Mouse (Mus musculus): ENCODE data around the gene Slc7a11. TPM values are rescaled to one million over a fixed set of nuclear protein-coding genes. Genes with fewer than 3 reads are reported as not detected.

Slc7a11 gene
- polyA plus RNA-seq, 2 experiments = 0.15 TPM

DNA sequence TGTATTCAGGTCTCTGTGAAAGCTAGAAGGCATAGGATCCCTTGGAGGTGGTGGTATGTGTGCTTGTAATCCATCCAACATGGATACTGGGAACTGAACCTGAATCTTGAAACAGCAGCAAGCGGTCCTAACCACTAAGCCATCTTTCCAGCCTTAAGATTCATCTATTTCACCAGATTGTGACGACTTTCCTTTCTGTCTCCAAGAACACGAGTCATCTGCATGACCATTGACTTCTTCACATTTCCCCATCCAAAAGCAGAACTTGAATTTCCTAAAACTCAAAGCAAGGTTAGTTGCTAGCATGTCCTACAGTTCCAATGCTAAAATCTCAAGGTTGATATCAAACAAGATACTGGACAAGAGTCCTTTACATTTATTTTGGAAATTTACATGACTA is 37.5 kb downstream of the Slc7a11 start:
- TF ChIP-seq CTCF (IDR thresholded peaks at IDR 0.05; ENCODE audit: low read depth) (no peak), EP300 (IDR thresholded peaks at IDR 0.05; ENCODE audit: low read depth) (no peak)
- no peaks in the 10 kb centered on the region for H3K27me3 ChIP-seq (ENCODE audit: control insufficient read depth, insufficient read depth, low read length)
- no peak for ATAC-seq (ENCODE audit: insufficient read depth)
- 26% methylated on average over 3 of the region's 3 CpGs for WGBS (ENCODE audit: insufficient replicate concordance)
- H3K4me3 ChIP-seq (ENCODE audit: insufficient read depth in 1 of 2, low read depth in 2 of 2, low read length in 2 of 2) = no peak overlapping the region
- no peak overlapping the region for H3K27ac ChIP-seq
- H3K9ac ChIP-seq (replicated peaks) = no peak overlapping the region
- DNase-seq (ENCODE audit: low read depth in 3 of 3, low spot score in 3 of 3) = no peak
- H3K4me1 ChIP-seq (replicated peaks; ENCODE audit: control insufficient read depth in 2 of 2, insufficient read depth in 2 of 2, low read length in 1 of 2) = no peaks in the 10 kb centered on the region
- H3K36me3 ChIP-seq (replicated peaks; ENCODE audit: control insufficient read depth, insufficient read depth, low read depth) = no peaks in the 10 kb centered on the region
- H3K4me2 ChIP-seq (ENCODE audit: low read depth) = no peak overlapping the region
- no peaks in the 10 kb centered on the region for H3K9me3 ChIP-seq (ENCODE audit: control insufficient read depth, low read length)

DNA sequence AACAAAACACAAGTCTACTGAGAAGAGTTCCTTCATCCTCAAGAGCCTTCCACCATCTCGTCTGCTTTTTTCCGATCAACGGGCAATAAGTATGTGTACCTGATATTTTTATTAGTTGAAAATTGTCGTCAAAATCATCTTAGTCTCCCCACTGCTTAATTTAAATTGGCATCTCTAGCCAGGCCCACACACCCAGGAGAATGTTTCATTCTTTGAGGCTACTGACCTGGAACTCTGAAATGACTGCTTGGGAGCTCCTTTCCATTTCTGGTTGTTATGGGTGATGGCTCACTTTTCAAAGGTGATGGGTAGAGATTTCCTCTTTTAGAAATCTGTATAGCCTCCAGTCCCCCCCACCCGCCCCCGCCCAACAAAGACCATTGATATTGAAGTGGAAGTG is 54.6 kb downstream of the Slc7a11 start:
- H3K27ac ChIP-seq = no peak overlapping the region
- H3K9me3 ChIP-seq (ENCODE audit: control insufficient read depth, low read length) = no peaks in the 10 kb centered on the region
- no peak overlapping the region for H3K4me3 ChIP-seq (ENCODE audit: insufficient read depth in 1 of 2, low read depth in 2 of 2, low read length in 2 of 2)
- H3K4me1 ChIP-seq (replicated peaks; ENCODE audit: control insufficient read depth in 2 of 2, insufficient read depth in 2 of 2, low read length in 1 of 2) = no peaks in the 10 kb centered on the region
- ATAC-seq (ENCODE audit: insufficient read depth) (no peak), DNase-seq (ENCODE audit: low read depth in 3 of 3, low spot score in 3 of 3) (no peak)
- no peaks in the 10 kb centered on the region for H3K36me3 ChIP-seq (replicated peaks; ENCODE audit: control insufficient read depth, insufficient read depth, low read depth)
- H3K27me3 ChIP-seq (ENCODE audit: control insufficient read depth, insufficient read depth, low read length) = no peaks in the 10 kb centered on the region
- no peak for TF ChIP-seq EP300 (IDR thresholded peaks at IDR 0.05; ENCODE audit: low read depth)
- no peak for TF ChIP-seq CTCF (IDR thresholded peaks at IDR 0.05; ENCODE audit: low read depth)
- 71% methylated on average over 6 of the region's 6 CpGs for WGBS (ENCODE audit: insufficient replicate concordance)
- H3K9ac ChIP-seq (replicated peaks) = no peak overlapping the region
- H3K4me2 ChIP-seq (ENCODE audit: low read depth) = no peak overlapping the region

DNA sequence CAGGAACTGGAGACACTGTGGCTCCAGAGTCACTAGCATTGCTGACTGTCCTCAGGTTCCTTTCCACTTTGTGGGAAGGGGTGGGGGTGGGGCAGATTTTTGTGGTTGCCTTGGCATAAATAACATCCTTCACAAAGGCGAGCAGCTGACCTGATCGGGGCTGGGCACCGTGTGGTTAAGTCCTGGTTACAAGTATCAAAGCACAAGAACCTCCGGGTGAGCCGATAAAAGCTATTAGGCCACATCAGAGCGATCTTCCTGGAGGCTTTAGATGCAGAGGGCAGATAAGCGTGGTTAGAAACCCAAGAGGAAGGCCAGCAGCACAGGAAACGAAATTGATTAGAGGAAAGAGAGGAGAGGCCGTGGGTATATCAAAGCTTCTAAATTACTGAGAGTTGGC is 55.1 kb downstream of the Slc7a11 start:
- no peak for DNase-seq (ENCODE audit: low read depth in 3 of 3, low spot score in 3 of 3)
- 7% methylated on average over 9 of the region's 9 CpGs for WGBS (ENCODE audit: insufficient replicate concordance)
- Histone ChIP-seq H3K4me3 (ENCODE audit: insufficient read depth in 1 of 2, low read depth in 2 of 2, low read length in 2 of 2) (no peak overlapping the region), H3K36me3 (replicated peaks; ENCODE audit: control insufficient read depth, insufficient read depth, low read depth) (no peaks in the 10 kb centered on the region), H3K4me1 (replicated peaks; ENCODE audit: control insufficient read depth in 2 of 2, insufficient read depth in 2 of 2, low read length in 1 of 2) (no peaks in the 10 kb centered on the region), H3K9me3 (ENCODE audit: control insufficient read depth, low read length) (no peaks in the 10 kb centered on the region), H3K9ac (replicated peaks) (no peak overlapping the region), H3K27ac (no peak overlapping the region), H3K4me2 (ENCODE audit: low read depth) (no peak overlapping the region), H3K27me3 (ENCODE audit: control insufficient read depth, insufficient read depth, low read length) (no peaks in the 10 kb centered on the region)
- no peak for ATAC-seq (ENCODE audit: insufficient read depth)
- TF ChIP-seq CTCF (IDR thresholded peaks at IDR 0.05; ENCODE audit: low read depth) (no peak), EP300 (IDR thresholded peaks at IDR 0.05; ENCODE audit: low read depth) (no peak)

DNA sequence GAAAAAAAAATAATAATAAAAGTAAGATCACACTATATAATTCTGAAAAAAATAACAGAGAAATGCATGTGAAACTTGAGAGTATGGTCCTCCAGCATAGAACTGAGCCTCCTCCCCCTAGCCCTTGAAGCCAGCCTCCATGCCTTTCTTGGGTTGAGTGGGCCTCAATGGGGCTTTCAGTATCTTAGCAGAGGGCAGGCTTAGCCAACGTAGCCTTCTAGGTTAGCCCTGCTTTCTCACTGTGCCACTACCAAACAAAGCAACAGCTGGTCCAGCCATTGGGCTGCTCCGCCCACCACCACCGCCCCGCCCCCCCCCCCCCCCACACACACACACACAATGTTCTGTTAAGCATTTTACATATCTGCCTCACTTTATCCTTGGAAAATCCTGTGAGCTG is 56.1 kb downstream of the Slc7a11 start:
- Histone ChIP-seq H3K4me1 (replicated peaks; ENCODE audit: control insufficient read depth in 2 of 2, insufficient read depth in 2 of 2, low read length in 1 of 2) (no peaks in the 10 kb centered on the region), H3K27me3 (ENCODE audit: control insufficient read depth, insufficient read depth, low read length) (no peaks in the 10 kb centered on the region), H3K9me3 (ENCODE audit: control insufficient read depth, low read length) (no peaks in the 10 kb centered on the region), H3K4me3 (ENCODE audit: insufficient read depth in 1 of 2, low read depth in 2 of 2, low read length in 2 of 2) (no peak overlapping the region), H3K9ac (replicated peaks) (no peak overlapping the region), H3K4me2 (ENCODE audit: low read depth) (no peak overlapping the region), H3K36me3 (replicated peaks; ENCODE audit: control insufficient read depth, insufficient read depth, low read depth) (no peaks in the 10 kb centered on the region), H3K27ac (no peak overlapping the region)
- ATAC-seq (ENCODE audit: insufficient read depth) = no peak
- DNase-seq (ENCODE audit: low read depth in 3 of 3, low spot score in 3 of 3) = no peak
- TF ChIP-seq CTCF (IDR thresholded peaks at IDR 0.05; ENCODE audit: low read depth) (no peak), EP300 (IDR thresholded peaks at IDR 0.05; ENCODE audit: low read depth) (no peak)
- 44% methylated on average over 4 of the region's 4 CpGs for WGBS (ENCODE audit: insufficient replicate concordance)

DNA sequence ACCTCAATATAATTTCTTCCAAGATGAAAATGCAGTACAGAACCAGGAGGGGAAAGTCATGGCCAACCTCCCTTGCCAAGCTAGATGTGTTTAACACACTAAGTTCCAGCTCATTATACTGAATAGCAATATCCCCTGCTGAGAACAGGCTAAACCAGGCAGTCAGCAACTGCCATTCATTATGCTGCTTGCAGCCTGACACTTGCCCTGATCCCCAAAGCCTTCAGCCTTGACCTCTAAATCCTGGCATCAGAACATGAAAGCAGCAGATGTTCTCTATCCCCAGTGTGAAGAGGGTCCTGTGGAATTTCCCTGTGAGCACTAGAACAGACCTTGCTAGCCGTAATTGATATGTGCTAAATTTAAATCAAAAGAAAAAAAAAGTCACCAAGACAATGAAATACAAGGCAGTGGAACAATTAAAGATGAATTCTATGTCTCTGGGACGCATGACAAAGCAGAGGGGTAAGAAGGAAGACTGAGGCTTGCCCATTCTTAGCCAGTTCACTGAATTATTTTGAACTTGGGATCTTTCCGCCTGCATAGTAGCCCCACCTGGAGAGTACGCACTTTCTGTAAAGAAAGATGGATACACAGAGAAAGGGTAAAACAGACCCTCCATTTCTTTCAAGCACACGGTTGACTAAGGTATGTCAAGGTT is 56.7 kb downstream of the Slc7a11 start:
- Histone ChIP-seq H3K36me3 (replicated peaks; ENCODE audit: control insufficient read depth, insufficient read depth, low read depth) (no peaks in the 10 kb centered on the region), H3K4me2 (ENCODE audit: low read depth) (no peak overlapping the region), H3K4me3 (ENCODE audit: insufficient read depth in 1 of 2, low read depth in 2 of 2, low read length in 2 of 2) (no peak overlapping the region), H3K27me3 (ENCODE audit: control insufficient read depth, insufficient read depth, low read length) (no peaks in the 10 kb centered on the region), H3K27ac (no peak overlapping the region), H3K9me3 (ENCODE audit: control insufficient read depth, low read length) (no peaks in the 10 kb centered on the region), H3K9ac (replicated peaks) (no peak overlapping the region), H3K4me1 (replicated peaks; ENCODE audit: control insufficient read depth in 2 of 2, insufficient read depth in 2 of 2, low read length in 1 of 2) (no peaks in the 10 kb centered on the region; a peak in 1 of 4 replicates)
- WGBS (ENCODE audit: insufficient replicate concordance) = 71% methylated on average over 5 of the region's 5 CpGs
- DNase-seq (ENCODE audit: low read depth in 3 of 3, low spot score in 3 of 3) (no peak), ATAC-seq (ENCODE audit: insufficient read depth) (no peak)
- TF ChIP-seq EP300 (IDR thresholded peaks at IDR 0.05; ENCODE audit: low read depth) (no peak), CTCF (IDR thresholded peaks at IDR 0.05; ENCODE audit: low read depth) (no peak)

All from liver, embryonic 14.5 days (tissue).